Mouse (Mus musculus): ENCODE results near the gene Etv2. TPM values are rescaled to one million over a fixed set of nuclear protein-coding genes. Genes with fewer than 3 reads are reported as not detected.

Gene Etv2
- total RNA-seq, 1 experiment from 2014 or later: not detected

DNA sequence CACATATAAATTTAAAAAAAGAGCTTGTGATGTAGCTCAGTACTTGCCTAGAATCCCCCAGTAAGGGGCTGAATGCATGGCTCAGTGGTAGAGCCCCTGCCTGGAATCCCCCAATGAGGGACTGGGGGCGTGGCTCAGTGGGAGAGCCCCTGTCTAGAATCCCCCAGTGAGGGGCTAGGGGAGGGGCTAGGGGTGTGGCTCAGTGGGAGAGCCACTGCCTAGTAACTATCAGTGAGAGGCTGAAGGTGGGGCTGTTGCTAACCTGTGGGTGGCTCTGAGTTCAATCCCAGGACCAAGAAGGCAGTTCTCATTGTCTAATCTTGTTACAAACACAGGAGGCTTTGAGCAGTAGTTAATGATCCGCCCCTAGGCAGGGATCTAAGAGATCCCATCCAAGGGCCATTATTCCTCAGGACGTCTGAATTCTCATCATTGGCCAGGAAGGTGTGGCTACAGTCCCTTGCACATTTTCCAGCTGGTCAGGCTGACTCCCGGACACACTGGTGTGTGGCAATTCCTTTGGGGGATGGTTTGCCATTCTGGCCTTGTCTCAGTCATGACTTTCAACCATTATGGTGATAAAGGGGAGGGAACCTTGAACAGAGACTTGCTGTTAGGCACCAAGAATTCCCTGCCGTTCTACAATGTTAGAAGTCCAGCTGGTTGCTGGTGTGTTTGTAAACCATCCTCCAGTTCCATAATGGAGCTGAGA lies 20.4 kb downstream of the Etv2 start:
- no peak for ATAC-seq (replicated peaks; ENCODE audit: low read depth, poor library complexity, severe bottlenecking)

DNA sequence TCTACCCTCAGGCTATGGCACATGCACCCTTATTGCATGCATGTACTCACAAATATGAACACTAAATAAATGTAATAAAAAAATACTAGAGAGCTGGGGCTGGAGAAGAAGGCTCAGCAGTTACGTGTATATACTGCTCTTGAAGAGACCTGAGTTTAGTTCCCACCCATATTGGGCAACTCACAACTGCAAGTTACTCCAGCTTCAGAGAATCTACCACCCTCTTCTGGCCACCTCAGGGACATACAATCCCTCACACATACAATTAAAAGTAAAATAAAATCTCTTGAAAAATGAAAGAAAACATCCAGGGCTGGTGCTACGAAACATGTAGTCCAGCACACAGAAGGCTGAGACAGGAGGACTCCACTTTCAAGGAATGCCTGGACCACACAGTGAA lies 21.2 kb downstream of the Etv2 start:
- ATAC-seq (replicated peaks; ENCODE audit: low read depth, poor library complexity, severe bottlenecking): peak; percentile 79

DNA sequence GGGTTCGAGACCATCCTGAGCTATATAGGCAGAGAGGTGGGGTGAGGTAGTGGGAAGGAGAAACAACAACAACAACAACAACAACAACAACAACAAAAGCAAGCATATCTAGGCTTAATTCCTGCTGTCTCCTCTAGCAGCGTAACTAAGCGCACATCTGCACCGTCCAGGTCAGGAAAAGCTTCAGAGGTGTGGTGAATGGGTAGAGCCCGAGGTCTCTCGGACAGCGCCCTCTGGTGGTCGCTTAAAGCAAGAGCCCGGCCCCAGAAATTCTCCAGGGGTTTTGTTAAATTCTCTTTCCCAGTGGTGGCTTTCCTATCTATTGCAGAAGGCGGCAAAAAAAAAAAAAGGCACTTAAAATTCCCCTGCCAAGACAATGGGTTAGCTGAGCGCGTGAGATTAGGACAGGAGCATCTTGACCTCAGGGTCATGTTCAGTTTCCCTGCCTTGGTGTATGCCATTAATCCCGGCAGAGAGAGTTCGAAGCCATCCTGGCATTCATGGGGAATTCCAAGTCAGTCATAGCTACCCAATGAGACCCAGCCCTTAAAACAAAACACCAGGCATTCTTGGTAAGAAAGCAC lies 22.0 kb downstream of the Etv2 start:
- peak; percentile 69 for ATAC-seq (replicated peaks; ENCODE audit: low read depth, poor library complexity, severe bottlenecking)

DNA sequence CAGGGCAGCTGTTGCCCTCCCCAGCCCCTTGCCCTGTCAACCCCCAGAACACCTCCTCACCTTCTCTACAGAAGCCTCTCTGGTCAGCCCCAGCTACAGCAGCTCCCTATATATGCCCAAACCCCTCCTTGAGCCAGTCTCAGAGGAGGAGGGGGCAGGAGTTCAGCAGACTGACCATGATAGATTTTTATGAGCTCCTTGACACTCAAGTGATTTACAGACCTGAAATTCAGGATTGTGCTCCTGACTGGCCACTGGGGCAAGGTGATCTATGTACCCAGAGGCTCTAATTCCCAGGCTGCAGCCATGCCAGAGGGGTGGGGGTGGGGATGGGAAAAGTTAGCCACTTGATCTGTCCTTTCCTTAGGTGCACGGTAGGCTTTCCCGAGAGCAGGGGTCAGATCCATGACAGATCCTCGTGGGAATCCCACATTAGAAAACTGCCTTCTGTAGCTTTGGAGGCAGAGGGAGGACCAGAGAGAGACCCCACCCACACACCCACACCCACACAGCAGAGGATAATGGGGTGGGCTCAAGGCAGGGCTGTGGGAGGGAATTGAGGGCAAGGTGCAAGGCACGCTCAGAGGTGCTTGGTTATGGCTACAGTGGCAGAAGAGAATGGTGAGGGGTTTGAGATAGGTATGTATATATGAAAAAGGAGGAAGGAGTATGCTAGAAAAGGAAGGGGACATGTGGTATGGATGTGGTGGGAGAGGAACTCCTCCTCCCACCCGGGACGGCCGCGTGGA lies 22.8 kb downstream of the Etv2 start, which contains the start of gene Upk1a:
Upk1a (minus strand) TSS at position 194 of the 749 bp plus-strand sequence.
- ATAC-seq (replicated peaks; ENCODE audit: low read depth, poor library complexity, severe bottlenecking): 0 out of 2 replicates have a peak, but pooled peaks have one; percentile 3

DNA sequence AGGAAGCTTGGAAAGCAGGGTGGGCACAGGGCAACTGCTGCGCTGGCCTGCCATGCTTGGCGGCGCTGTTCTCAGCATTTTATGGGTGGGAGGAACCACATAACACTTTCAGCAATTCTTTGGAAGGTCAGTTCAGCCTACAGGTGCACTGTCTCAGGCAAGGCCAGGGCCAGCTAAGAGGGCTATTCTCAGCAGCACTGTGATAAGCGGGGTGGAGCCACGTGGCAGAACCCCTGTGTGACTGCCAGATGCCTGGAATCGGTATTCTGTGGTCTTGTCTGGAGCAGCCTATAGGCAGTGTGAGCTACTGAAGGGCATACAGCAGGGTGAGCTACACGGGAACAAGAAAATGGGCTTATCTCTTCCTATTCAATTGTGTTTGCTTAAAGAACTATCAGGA lies 25.6 kb downstream of the Etv2 start:
- ATAC-seq (replicated peaks; ENCODE audit: low read depth, poor library complexity, severe bottlenecking): no peak

DNA sequence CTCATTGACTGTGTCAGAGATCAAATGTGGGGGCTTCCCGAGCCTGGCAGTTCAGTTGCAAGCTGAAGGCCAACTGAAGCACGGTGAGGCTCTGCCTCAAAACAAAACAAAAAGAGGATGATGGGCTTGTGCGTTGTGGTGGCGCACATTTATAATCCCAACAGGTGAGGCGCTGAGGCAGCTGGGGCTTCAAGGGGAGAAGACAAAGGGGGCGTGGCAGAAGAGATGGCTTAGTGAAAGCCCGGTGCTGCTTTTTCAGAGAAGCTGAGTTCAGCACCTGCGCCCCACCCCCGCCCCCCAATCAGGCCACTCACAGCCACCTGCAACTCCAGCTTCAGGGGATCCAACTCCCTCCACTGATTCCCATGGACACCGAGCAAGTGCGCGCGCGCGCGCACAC lies 27.2 kb downstream of the Etv2 start:
- no peak for ATAC-seq (replicated peaks; ENCODE audit: low read depth, poor library complexity, severe bottlenecking)

DNA sequence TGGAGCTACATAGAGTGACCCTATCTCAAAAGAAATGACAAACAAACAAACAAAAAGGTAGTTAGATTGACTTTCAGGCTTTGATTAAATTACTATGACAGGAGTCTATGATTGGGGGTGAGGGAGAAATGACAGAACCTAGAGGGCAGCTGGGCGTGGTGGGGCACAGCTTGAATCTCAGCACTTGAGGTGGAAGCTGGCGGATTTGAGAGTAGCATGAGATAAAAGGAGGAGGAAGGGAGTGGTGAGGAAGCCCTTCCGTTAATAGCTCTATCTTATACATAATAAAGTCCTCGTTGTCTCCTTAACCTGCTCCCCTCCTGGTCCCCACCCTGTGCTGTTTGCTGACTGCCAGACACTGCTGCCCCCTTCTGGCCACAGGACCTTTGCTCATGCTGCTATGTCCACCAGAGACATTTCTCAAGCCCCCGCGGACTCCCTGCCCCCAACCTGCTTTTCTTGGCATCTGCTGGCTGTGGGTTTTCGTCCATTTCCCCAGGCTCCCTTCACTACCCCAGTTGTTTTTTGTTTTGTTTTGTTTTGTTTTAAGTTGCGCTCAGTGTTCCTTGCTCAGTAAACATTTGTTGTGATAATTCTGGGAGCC lies 27.8 kb downstream of the Etv2 start:
- ATAC-seq (replicated peaks; ENCODE audit: low read depth, poor library complexity, severe bottlenecking): peak; percentile 92

DNA sequence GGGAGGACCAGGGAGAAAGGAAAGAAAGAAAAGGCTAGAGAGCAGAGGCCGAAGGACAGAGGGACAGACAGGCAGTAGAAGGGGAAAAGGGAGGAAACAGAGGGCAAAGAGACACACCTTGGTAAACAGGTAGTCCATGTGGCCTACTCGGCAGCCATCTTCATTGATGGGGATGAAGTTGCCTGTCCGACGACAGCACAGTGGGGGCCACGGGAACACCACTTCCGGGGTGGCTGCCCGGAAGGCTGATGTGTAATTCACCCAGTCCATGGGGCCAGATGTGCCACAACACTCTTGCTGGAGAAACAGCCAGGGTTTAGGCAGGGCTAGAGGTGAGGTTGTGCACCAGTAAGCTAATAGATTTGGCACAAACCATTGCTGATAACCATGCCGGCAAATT lies 30.7 kb downstream of the Etv2 start:
- no peak for ATAC-seq (replicated peaks; ENCODE audit: low read depth, poor library complexity, severe bottlenecking)

DNA sequence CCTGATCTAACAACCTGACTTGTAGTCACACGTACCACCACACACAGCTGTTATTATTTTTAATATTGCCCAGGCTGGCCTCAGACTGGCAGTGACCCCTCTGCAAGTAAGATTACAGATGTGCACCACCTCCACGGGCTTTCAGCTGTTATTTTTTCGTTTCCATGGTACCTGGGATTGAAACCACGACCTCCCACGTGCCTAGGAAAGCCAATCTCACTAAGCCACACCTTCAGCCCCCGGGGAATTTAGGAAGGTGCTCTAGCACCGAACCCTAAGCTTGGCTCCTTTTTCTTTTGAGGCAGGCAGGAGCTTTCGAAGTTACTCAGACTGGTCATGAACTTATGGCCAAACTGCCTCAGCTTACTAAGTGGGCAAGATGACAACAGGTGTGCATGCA lies 31.2 kb downstream of the Etv2 start:
- ATAC-seq (replicated peaks; ENCODE audit: low read depth, poor library complexity, severe bottlenecking): no peak

DNA sequence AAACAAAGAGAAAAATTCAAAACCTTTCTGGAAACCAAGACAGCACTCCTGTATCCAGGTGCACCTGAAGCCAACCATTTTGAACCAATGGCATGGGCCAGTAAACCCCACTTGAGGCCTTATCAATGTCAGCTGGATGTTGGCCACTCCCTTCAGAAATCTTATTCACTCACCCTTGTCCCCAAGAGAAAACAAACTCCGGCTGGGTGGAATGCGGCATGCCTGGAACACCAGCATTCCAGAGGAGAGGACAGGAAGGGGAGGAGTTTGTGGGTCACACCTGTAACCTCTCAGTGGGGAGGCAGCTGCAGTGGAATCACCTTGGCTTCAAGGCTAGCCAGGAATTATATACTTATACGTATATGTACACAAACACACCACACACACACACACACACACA lies 33.1 kb downstream of the Etv2 start:
- no peak for ATAC-seq (replicated peaks; ENCODE audit: low read depth, poor library complexity, severe bottlenecking)

DNA sequence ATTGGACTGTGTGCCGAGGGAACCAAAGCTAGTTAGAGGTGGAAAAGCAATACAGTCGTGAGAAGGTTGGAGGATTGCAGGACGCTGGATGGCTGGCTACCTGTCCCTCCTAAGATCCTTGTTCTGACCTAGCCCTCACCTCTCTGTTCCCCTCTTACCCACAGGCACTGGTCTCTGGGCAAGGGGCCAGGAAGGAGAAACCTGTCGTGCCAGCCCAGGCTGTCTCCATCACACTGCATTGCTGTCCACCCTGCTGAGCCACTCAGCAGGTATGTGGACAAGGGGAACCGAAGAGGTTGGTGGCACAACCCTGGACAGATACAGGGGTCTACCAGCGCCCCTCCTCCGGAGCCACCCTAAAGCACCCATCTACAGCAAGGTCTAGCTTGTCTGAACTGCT lies 35.0 kb downstream of the Etv2 start:
- ATAC-seq (replicated peaks; ENCODE audit: low read depth, poor library complexity, severe bottlenecking): no peak

DNA sequence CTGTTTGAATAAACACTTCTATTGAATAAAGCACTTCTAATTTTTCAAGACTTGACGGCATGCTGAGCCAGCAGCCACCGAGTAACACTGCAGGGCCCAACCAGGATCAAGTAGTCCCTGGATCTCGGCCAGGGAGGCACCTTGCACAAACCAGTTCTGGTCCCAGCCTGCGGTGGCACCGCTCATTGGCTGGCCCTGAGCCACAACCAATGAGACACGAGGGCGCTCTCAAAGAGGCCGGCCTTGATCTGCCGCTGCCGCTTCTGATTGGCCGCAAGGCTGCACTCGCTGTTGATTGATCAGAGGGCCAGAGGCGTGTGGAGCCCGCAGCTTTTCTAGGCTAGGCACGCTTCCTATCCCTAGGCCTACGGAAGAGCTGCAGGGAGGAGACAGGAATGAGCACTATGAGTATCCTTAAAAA lies 35.7 kb downstream of the Etv2 start:
- ATAC-seq (replicated peaks; ENCODE audit: low read depth, poor library complexity, severe bottlenecking): peak; percentile 99

DNA sequence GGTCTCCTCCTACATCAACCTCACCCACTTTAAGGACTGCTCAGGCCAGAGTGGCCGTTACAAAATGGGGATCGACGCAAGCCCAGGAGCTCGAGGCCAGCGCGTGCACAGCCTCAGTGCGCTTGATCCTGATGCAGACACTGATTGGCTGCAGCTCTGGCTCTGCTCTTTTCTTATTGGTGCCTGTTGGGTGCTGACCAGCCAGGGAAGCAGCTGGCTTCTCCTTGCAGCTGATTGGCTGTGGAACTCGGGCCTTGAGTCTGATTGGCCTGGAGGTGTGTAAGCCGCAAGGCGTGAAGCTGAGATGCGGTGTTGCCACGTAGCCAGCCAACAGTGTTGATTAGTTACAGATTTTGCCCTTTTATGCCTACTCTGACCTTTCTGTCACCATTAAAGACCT lies 36.9 kb downstream of the Etv2 start, which contains the start of gene Zbtb32:
Zbtb32 (minus strand) TSS at position 124 of the 400 bp plus-strand sequence.
- no peak for ATAC-seq (replicated peaks; ENCODE audit: low read depth, poor library complexity, severe bottlenecking)

DNA sequence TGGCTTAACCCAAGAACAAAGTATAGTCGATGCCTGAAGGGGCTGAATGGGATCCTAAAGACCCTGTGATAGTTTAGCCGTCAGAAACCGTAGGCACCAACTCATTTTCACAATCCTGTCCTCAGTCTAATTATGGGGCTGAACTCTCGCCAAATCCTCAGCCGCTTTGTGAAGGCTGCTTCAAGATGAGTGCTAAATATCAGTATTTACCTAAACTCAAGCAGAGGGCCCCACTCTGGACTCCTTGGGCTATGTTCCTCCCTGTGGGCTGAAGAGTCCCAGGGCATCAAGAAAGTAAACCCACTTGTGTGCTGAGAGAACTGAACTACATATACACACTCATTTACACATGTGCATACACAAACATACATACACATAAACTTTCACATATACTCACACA lies 38.8 kb downstream of the Etv2 start:
- ATAC-seq (replicated peaks; ENCODE audit: low read depth, poor library complexity, severe bottlenecking): no peak

DNA sequence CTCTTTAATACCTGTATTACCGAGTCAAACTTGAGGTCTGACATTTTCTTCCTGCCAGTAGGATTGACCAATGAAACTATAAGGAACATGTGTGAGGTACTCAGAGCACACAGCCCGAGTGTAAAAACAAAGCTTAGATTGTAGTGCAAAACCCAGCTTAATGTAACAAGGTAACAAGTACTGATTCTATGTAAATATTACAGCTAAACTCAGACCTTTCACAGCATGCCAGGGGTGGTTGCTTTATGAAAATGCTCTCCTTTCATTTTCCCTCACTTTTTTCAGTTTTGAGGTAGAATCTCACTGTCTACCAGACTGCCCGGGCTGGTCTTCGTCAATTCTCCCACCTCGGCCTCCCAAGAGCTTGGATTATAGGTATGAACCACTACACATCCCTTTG lies 39.6 kb downstream of the Etv2 start:
- ATAC-seq (replicated peaks; ENCODE audit: low read depth, poor library complexity, severe bottlenecking): no peak

DNA sequence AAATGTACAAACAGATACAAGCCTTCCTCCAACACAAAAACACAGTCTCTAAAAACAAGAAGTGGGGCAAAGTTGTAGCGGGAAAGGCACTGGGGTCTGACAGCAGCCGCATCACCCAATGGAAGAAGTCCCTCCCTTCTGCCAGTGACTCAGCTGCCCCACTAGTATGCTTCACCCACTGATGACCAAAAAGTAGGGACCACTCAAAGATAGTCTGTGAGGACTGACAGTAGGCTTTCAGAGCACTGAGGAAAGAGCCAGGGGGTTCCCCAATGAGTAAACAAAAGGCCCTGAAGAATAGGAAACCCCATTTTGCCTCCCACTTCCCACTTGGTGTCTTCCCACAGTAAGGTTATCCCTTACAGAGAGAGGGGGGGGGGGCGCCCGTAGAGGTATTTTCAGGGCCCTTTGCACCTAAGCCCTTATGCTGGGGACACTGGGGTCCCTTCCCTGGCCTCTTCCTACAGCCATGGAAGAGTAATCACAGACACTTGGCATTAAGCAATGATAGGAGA lies 41.1 kb downstream of the Etv2 start:
- ATAC-seq (replicated peaks; ENCODE audit: low read depth, poor library complexity, severe bottlenecking): no peak

DNA sequence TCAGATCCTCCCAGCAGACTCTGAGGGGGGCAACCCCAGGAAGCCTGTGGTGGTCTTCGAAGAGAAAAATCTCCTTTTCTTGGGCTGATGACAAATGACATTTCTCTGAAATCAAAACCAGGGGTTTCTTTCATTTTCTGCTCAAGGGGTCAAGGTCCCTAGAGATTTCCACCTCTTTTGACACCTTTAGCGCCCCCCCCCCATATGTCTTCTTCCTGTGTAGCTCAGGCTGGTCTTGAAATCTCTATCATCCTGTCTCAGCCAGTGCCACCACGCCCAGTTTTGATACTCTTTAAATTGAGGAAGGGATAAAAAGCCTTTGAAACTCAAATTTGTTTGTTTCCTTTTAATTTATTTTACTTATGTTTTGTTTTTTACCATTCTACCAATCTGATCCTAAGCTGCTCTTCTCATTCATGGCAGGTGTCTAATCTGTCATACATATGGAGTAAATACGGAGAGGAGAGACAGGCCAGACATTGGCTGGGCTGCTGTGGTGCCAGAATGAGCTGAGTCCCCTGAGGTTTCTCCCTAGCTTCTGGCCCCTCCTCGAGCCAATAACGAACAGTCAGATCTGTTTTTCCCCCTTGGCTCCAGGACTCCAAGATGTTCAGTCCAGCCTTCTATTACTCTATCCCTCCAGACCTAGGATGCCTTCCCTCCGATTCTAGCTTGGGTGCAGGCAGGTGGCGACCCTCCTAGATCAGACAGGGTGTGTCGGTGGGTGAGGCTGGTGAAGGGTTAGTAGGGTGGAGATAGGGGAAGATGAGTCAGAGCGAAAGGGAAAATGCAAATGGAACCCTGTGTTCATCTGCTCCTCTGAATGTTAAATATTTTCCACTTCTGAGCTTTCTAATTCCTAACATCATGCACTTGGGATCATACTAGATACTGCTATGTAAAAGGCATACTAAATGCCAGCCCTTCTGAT lies 41.8 kb downstream of the Etv2 start:
- ATAC-seq (replicated peaks; ENCODE audit: low read depth, poor library complexity, severe bottlenecking): no peak

DNA sequence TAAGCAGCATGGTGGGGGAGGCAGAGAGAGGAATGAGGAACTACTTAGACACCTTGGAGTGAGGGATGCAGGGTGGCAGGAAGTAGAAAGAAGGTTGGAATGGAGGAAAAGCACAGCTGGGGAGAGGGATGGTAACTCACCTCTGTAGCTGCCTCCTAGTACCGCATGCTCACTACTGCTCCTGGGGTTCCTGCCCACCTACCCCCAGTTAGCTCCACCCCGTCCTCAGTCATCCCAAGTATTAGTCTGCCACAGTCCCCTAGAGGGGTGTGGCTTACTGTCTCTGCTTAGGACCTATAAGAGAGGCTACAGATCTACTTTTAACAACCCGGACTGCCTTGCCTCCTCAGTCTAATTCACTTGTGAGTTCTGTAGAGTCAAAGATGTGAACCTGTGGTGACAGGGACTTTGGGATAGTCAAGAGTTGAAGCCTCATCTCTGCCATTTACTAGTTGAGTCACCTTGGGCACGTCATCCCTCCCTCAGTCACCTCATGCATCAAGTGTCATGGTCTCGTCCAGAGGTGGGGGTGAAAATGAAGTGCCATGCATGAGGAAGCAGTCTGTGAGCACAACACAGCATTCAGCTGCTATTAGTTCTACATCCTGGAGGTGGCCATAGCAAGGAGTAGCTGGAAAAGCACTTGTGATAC lies 42.8 kb downstream of the Etv2 start:
- no peak for ATAC-seq (replicated peaks; ENCODE audit: low read depth, poor library complexity, severe bottlenecking)

DNA sequence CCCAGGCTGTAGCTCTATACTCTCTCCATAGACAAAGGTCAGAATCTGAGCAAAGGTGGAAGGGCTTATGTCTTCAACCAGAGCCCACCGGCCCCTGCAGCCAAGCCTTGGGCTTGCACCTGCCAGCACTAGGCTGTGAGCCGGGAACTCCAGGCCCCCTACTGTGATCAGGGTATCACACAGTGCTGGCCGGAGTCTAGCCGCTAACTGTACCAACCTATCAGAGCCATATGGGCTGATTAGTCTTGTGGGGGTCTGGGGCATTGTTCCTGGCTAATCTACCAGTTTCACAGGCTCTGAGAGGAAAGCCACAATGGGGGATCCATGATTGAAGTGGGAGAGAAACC lies 44.1 kb downstream of the Etv2 start:
- ATAC-seq (replicated peaks; ENCODE audit: low read depth, poor library complexity, severe bottlenecking): no peak
